In genomic region chr10:5096996-5097753, GRCm38 (mm10) we compare ENCODE assay signal across 10 mouse cellular contexts. TPM values are rescaled to one million over a fixed set of nuclear protein-coding genes. Genes with fewer than 3 reads are reported as not detected.
A peak's percentile ranks its signal among the peaks of the same experiment; 100 is the strongest.
DNase-seq lines count a peak whose midpoint lies in the region; ATAC-seq and TF ChIP-seq lines count a peak whose summit lies in the region.
"Had no signal": no experiment of that assay in that cellular context is flagged by ENCODE, and none has a peak within 500 bp of the region (broad histone marks: within the 10 kb centered on the region; RNA-seq: fewer than 3 reads in every experiment).

No protein-coding gene starts in this region.

- no peaks in the 10 kb centered on the region for H3K4me1 ChIP-seq in hindbrain, embryonic 11.5 days (replicated peaks; ENCODE audit: control insufficient read depth, insufficient read depth, low read length)
- H3K4me1 ChIP-seq: embryonic facial prominence, embryonic 15.5 days; lung, embryonic 15.5 days had no signal

- H3K4me2 ChIP-seq in hindbrain, embryonic 11.5 days (replicated peaks; ENCODE audit: low read depth, low read length): no peak overlapping the region
- H3K4me2 ChIP-seq: embryonic facial prominence, embryonic 15.5 days; lung, embryonic 15.5 days had no signal

- no peak overlapping the region for H3K4me3 ChIP-seq in layer of hippocampus, adult 2 months
- H3K4me3 ChIP-seq in hindbrain, embryonic 11.5 days (ENCODE audit: low read depth, low read length): no peak overlapping the region
- H3K4me3 ChIP-seq: embryonic facial prominence, embryonic 15.5 days; lung, embryonic 15.5 days had no signal

- H3K27ac ChIP-seq in layer of hippocampus, adult 2 months: no peak overlapping the region
- no peak overlapping the region for H3K27ac ChIP-seq in hindbrain, embryonic 11.5 days (ENCODE audit: low read depth, low read length)
- H3K27ac ChIP-seq: embryonic facial prominence, embryonic 15.5 days; lung, embryonic 15.5 days had no signal

- no peak overlapping the region for H3K9ac ChIP-seq in hindbrain, embryonic 11.5 days (ENCODE audit: low read depth, low read length)
- H3K9ac ChIP-seq: embryonic facial prominence, embryonic 15.5 days; lung, embryonic 15.5 days had no signal

- no peaks in the 10 kb centered on the region for H3K27me3 ChIP-seq in hindbrain, embryonic 11.5 days (ENCODE audit: control insufficient read depth, insufficient read depth, low read length)
- H3K27me3 ChIP-seq: embryonic facial prominence, embryonic 15.5 days; lung, embryonic 15.5 days had no signal

- no peaks in the 10 kb centered on the region for H3K36me3 ChIP-seq in hindbrain, embryonic 11.5 days (ENCODE audit: control insufficient read depth, insufficient read depth, low read length)
- H3K36me3 ChIP-seq: lung, embryonic 15.5 days had no signal

- 87% methylated on average over 10 of the region's 10 CpGs for WGBS in hindbrain, embryonic 11.5 days

- intact Hi-C loops in left cerebral cortex, postnatal 25 days (cut with DNase I): no loop called here

- ATAC-seq in hindbrain, embryonic 11.5 days (ENCODE audit: low FRiP score): no peak

- TF ChIP-seq CTCF in layer of hippocampus, adult 2 months (conservative IDR thresholded peaks at IDR 0.05): 0 out of 2 replicates have a peak, but pooled peaks have one; percentile 16

- peak; percentile 38 for DNase-seq in adrenal gland, postnatal 10 days
- DNase-seq in adrenal gland, adult 18-20 months (ENCODE audit: low spot score in 2 of 2): no peak
- DNase-seq in layer of hippocampus, adult 2 months (ENCODE audit: low spot score in 2 of 2): peak in 1 of 2 experiments; percentile 27
- no peak for DNase-seq in layer of hippocampus, adult 9-10 months (ENCODE audit: low spot score)
- DNase-seq in gastrocnemius, postnatal 10 days: peak; percentile 61
- DNase-seq in left cerebral cortex, postnatal 25 days (ENCODE audit: low spot score in 2 of 2): peak; percentile 37 to 60
- DNase-seq in liver: no peak
- no peak for DNase-seq in hindbrain, embryonic 11.5 days (ENCODE audit: low spot score)

- no peaks in the 10 kb centered on the region for H3K9me3 ChIP-seq in hindbrain, embryonic 11.5 days (ENCODE audit: control insufficient read depth, low read length)
- H3K9me3 ChIP-seq: embryonic facial prominence, embryonic 15.5 days; lung, embryonic 15.5 days had no signal

RNA-seq across cellular contexts. Expression of gene Gm10097, which starts 28.2 kb away (rescaled TPM):
- total RNA-seq in adrenal gland, postnatal 10 days (2021): under 1 TPM in 1 of 2 experiments, not detected in 1; 0.27 TPM
- not detected for total RNA-seq in adrenal gland, adult 18-20 months (2021)
- not detected for total RNA-seq in layer of hippocampus, adult 2 months (2021)
- under 1 TPM; 0.54 to 0.72 TPM for total RNA-seq in gastrocnemius, postnatal 10 days (2021)
- not detected for total RNA-seq in left cerebral cortex, postnatal 25 days (2021)
- polyA plus RNA-seq in hindbrain, embryonic 11.5 days (2014; fragmentation: Nextera tagmentation; extraction: Ambion mirVana): 0.11 TPM in 1 of 2 replicates, not detected in the other

Comparison
In these comparisons a context has a peak if more than half of its experiments do, and no peak if none do; other contexts are left out.
1. DNase-seq: peak in adrenal gland, postnatal 10 days (single experiment), gastrocnemius, postnatal 10 days (single experiment) and left cerebral cortex, postnatal 25 days (2 of 2); none in adrenal gland, adult 18-20 months (0 of 2), layer of hippocampus, adult 9-10 months (single experiment), liver (single experiment) and hindbrain, embryonic 11.5 days (single experiment).